Mouse (Mus musculus) monocyte, adult 2 months (primary cell): ENCODE data around the gene Ptpn4.
A peak's percentile ranks its signal among the peaks of the same experiment; 100 is the strongest.

Source experiments
- DNase-seq, 2 experiments: peaks; one replicate each; pipeline ENCODE4 v3.0.0; 2022; ENCODE audit warnings: low spot score in 2 of 2, low read depth in 1 of 2

The Ptpn4 gene

GRCm38 (mm10) chr1:119837035-119837751 is at the start of gene Ptpn4:
Ptpn4 (minus strand) TSS chr1:119837613.
- peak; percentile 77 to 94 for DNase-seq

- no peak for DNase-seq
These were observed 48.9 kb upstream of the Ptpn4 start for GRCm38 (mm10) chr1:119886320-119886719.

GRCm38 (mm10) chr1:119884272-119884671 is 46.9 kb upstream of the Ptpn4 start:
- no peak for DNase-seq

- no peak for DNase-seq
These were observed 41.5 kb upstream of the Ptpn4 start for GRCm38 (mm10) chr1:119878909-119879308.

GRCm38 (mm10) chr1:119877469-119877868 is 40.1 kb upstream of the Ptpn4 start:
- DNase-seq: no peak

GRCm38 (mm10) chr1:119868395-119869161 is 31.2 kb upstream of the Ptpn4 start:
- DNase-seq: no peak

GRCm38 (mm10) chr1:119867300-119867699 is 29.9 kb upstream of the Ptpn4 start:
- no peak for DNase-seq

GRCm38 (mm10) chr1:119865311-119865710 is 27.9 kb upstream of the Ptpn4 start:
- DNase-seq: no peak

DNA sequence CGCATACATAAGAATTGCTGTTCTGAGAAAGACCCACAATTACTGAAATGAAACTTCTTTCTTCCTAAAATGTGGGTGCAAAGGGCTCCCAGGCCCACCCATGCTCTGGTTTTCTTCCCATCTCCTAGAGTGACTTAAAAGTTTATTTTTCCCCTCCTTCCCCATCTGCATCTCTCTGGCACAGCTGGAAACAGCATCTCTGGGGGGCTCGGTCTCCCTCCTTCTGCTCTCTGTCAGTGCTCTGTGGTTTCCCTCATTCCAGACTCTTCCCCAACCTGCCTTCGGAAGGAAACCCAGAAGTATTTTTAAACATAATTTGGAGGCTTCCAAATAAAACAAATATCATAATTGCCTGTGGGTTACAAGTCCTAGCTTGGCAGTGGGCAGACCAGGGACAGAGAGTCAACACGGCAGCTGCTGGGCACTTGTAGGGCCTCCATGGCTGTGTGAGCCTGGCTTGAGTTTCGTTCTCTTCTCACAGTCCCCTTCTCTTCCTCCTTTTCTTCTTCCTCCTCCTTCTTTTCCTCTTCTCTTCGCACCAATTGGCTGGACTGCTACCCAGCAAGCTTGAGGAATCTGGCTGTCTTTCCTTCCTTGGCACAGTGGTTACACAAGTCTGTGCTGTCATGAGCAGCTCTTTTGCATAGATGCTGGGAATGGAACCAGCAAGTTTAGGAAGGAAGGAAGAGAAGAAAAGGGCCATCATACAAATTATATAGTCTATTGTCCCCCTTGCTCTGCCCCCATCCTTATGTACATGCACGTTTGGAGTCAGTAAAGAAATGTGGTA is 26.3 kb upstream of the Ptpn4 start:
- no peak for DNase-seq

GRCm38 (mm10) chr1:119859566-119859965 is 22.2 kb upstream of the Ptpn4 start:
- no peak for DNase-seq

DNA sequence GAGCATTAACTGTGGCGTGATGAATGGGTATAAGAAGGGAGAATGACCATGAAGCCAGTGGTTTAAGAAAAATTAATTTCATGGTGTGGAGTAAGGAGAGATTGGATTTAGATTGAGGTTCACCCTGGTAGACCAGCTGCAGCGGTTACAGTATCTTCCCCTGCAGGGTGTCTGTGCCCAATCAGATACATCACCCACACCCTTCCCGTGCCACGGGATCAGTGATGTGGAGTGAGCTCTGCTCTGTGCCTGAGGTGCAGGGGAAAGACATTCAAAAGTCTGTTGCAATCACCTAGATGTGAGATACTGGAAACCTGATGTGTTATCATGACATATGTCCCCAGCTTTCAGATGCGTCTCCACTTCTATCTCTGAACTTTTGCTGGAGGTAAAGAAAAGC is 15.6 kb upstream of the Ptpn4 start:
- DNase-seq: no peak

GRCm38 (mm10) chr1:119852339-119852738 is 14.9 kb upstream of the Ptpn4 start:
- DNase-seq: no peak

DNA sequence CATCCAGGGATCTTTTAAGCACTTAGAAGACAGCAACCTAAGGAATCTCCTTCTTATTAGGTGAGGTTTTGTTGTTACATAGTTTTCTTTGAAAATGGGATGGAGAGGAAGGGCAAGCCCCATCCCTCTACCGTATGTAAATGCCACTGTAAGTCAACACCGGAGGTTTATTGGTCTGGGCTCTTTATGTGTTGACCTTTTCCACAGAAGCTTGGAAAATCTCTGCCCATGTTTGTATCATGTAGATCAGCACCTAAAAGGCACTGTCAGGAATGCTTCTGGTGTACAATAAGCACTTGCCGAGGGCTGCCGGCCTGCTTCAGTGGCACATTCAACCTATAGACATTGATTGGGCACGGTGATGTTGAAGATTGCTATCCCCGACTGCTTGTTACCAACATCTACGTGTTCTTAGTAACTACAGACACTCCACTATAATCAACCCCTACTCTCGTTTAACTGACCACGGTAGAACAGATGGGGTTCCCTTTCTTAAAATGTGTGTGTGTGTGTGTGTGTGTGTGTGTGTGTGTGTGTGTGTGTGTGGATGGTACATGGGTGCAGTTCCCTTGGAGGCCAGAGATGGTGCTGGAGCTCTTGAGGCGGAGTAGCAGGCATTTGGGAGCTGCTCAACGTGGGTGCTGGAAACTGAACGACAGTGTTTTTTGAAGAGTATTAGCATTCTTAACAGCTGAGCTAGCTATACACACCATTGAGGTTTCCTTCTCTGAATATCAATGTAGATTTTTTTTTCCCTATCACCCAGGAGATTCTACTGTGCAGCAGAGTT is 11.9 kb upstream of the Ptpn4 start:
- DNase-seq: no peak

GRCm38 (mm10) chr1:119845321-119845720 is 7.9 kb upstream of the Ptpn4 start:
- DNase-seq: no peak

- DNase-seq: no peak
These were observed 5.7 kb upstream of the Ptpn4 start for GRCm38 (mm10) chr1:119843121-119843520.

GRCm38 (mm10) chr1:119838241-119838640 is 828 bp upstream of the Ptpn4 start:
- DNase-seq: no peak

DNA sequence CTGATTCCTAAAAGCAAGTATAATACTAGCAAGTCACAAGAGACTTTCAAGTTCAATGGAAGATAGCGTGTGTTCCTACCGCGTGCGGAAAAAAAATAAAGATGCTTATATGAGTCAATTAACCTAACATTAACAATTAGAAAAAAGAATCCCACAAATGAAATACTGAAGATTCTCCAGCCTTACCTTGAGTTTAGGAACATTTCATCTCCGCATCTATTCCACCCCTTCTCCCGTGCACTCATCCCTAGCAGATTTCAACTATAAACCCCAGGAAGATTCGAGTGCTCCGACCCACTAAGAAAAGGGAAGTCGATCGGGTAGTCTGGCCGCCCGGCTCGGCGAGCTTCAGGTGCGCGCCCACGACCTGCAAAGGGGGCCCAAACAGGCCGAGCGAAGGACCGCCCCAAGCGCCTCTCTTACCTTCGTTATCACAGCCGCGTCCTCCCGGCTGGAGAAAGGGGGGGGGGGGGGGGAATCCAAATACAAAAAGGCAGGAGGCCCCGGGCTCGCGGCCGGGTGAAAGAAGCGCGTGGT is 866 bp downstream of the Ptpn4 start:
- no peak for DNase-seq

DNA sequence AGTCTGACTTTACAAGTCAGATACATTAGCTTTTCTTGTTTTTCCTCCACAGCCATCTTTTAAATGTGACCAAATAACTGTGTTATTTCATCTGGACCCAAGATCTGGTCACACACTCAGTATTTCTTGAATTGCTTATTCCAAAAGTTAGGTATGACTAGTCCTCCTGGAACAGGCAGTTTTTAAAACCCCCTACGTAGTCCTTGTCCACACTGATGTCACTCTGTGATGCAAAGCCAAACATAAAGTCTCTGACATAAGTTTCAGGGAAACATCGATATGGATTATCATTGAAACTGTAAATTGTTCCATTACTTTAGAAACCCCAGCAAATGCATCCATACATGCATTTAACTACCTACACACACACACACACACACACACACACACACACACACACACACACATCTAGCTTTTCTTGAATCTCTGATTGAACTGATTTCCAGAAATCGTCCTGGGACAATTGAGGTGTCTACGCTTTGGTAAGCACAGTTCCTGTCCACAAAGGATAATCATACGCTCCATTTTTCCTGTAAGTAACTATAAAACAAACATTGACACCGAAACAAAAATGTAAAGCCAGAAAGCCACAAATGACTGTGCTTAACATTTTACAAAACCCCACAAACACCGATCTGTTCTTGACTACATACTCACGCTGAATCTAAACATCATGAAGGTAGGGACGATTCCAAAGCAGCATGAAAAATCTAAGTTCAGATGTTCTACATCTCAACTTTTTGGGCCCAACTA is 1.5 kb downstream of the Ptpn4 start:
- no peak for DNase-seq

- no peak for DNase-seq
These were observed 9.3 kb downstream of the Ptpn4 start for GRCm38 (mm10) chr1:119828160-119828559.

DNA sequence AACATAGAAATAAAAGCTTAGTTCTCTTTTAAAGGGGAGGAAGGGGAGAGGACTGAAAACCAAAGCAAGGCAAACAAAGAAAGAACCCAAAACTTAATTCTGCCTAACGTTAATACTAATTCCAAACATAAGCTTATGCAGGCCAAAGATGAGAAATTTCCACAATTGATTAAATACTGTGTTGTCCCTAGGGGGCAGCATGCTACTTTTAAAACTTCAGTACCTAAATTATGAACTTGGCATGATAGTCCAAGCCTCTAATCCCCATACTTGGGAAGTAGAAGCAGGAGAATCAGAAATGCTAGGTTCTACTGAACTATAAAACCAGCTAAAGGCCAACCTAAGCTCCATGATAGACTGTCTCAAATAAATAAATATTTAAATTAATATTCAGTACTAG is 18.7 kb downstream of the Ptpn4 start:
- no peak for DNase-seq
